Mouse (Mus musculus): ENCODE results near the gene Zfp27.
"Not testable (repeated sequence)": the region's sequence is repeated elsewhere in the genome, so short reads cannot be mapped to it uniquely, and the experiment has no call there.

Gene Zfp27

DNA sequence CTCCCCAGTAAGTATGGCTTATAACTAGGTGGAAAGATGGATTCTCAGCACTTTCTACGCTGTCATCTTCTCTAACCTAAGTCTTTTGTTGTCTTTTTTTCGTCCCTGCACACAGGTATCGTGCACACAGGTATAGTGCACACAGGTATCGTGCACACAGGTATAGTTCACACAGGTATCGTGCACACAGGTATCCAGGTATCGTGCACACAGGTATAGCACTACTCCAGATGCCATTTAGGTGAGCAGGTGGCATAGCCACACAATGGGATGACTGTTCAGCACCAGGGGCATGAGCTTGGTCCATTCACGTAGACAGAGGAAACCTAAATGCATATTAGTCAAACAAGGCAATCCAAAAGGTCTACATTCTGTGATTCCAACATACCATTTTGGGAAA lies 15.9 kb downstream of the Zfp27 start:
- no peak for DNase-seq (ENCODE audit: low spot score)

DNA sequence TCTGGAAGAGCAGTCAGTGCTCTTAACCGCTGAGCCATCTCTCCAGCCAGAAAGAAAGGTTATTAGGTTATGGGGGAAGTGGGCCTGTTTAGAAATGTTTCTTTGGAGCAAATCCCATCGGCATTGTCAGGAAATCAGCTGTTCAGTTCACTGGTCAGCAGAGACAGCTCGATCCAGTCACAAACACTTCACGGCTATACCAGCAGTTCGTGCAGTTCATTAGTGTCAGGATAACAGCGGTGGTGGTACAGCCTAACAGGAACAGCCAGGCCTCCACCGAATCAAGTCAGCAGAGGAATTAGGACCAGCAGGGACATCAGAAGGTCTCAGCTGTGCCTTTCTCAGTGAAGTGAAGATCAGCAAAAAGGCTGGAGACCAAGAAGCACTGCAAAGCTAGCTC lies 25.5 kb downstream of the Zfp27 start:
- no peak for DNase-seq (ENCODE audit: low spot score)

- DNase-seq (ENCODE audit: low spot score): no peak
Observed at GRCm38 (mm10) chr7:29880056-29880455, 26.3 kb downstream of the Zfp27 start.

GRCm38 (mm10) chr7:29877561-29877960 lies 28.8 kb downstream of the Zfp27 start:
- not testable (repeated sequence) for DNase-seq (ENCODE audit: low spot score)

DNA sequence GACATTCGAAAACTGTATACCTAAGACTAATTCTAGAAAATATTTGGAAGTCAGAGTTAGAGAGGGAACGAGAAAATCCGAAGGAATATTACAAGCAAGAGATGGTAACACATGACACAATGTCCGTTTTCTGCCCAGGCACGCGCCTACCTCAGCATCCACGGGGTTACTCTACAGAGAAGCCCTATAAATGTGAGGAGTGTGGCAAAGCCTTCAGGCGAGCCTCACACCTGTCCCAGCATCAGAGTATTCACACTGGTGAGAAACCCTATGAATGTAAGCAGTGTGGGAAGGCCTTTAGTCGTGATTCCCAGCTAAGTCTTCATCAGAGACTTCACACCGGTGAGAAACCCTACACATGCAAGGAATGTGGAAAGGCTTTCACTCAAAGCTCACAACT lies 32.1 kb downstream of the Zfp27 start:
- no peak for DNase-seq (ENCODE audit: low spot score)

GRCm38 (mm10) chr7:29861660-29862059 lies 44.7 kb downstream of the Zfp27 start:
- DNase-seq (ENCODE audit: low spot score): no peak

DNA sequence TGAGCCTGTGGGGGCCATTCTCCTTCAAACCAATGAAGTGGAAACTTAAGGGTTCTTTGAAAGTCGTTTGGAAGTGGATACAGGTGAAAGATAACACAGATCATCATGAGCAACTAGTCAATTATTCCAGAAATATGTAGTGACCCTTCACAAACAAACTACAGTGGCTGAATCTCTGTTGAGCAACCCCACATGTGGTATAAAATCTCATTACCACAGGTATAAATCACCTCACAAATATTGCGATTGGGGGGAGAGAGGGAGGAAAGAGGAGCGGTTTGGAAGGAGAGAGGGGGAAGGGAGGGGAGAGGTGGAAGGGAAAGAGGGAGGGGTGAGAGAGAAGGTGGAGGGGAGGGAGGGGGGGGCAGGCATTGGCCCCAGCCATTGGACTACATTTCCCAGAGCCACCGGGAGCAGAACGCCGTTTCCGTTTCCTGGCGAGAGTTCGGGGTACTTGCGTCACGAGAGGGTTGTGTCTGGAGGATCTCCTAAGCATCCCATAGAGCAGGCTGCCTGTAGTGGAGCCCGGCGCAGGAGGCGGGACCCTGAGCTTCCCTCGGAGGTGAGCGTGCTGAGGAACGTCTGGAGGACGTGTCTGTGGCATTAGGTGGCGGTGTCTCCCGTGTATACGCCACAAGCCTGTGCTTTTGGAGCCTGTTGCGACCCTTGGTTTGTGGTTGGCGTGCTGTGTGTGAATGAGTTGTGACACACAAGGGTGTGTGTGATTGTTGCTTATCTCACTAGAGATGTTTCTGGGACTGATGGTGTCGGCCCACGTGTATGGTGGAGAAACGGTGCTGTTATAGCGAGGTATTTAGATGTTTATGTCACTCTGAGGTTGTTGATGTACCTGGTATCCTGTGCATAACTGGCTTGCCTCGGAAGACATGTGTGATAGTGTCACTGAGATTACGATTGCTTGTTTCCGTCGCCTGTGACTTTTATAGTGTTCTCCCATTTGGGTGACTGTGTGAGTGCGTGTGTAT lies 46.5 kb downstream of the Zfp27 start, which contains the start of gene Zfp420:
Gene Zfp420, plus strand, starts transcription at position 448 of the 986 bp plus-strand sequence.
- DNase-seq (ENCODE audit: low spot score): peak; percentile 56

DNA sequence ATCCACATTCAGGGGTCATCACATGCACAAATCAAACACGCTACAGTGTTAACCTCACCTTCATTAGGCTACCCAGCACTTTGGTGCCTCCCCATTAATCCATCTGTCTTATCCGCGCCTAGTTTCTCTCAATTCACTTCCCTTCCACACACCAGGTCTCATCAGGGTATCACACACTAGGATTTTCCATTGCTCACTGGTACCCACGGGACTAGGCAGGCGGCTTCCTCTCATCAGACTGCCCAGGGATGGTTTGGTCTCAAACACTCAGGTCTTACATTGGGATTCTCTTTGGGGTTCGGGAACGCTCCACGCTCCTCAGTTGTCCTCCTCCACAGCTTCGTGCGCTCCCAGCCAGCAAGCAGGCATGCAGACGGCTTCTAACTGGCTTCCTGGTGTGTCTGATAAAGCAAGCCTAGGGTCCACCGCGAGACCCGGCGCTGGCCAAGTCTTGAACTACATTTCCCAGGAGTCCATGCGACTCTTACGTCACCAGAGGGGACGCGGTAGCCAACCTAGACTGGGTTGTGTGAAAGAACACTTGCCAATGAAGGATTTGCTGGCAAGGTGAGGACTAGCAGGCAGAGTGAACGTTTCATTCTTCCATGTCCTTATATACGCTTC lies 53.0 kb downstream of the Zfp27 start, which contains the start of gene Zfp940:
Gene Zfp940, minus strand, starts transcription at position 451 of the 624 bp plus-strand sequence.
- DNase-seq (ENCODE audit: low spot score): peak; percentile 79

DNA sequence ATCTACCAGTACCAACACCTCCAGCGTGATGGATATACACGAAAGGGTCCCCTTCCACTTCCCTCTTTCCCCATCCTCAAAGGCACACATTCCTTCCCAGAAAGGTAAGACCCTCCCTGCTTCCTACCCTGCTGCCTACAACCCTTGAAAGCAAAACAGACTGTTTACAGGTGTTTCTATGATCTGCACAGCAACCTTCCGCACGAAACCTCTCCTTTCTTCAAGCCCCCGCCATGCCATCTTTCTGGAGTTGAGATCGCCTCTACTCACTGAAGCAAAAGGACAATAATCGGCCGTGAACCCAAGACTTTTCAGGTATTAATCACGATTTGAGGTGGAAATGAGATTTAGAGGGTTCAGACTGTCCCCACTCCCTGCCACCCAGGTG lies 53.5 kb downstream of the Zfp27 start:
- DNase-seq (ENCODE audit: low spot score): no peak

- no peak for DNase-seq (ENCODE audit: low spot score)
Observed at GRCm38 (mm10) chr7:29844616-29845015, 61.8 kb downstream of the Zfp27 start.
